In genomic region chr12:32168751-32169150, GRCm38 (mm10) we compare ENCODE assay signal across 15 mouse cellular contexts. TPM values are rescaled to one million over a fixed set of nuclear protein-coding genes. Genes with fewer than 3 reads are reported as not detected.
A peak's percentile ranks its signal among the peaks of the same experiment; 100 is the strongest.
DNase-seq lines count a peak whose midpoint lies in the region; ATAC-seq lines count a peak whose summit lies in the region.
"Had no signal": no experiment of that assay in that cellular context is flagged by ENCODE, and none has a peak within 500 bp of the region (broad histone marks: within the 10 kb centered on the region; RNA-seq: fewer than 3 reads in every experiment).

No protein-coding gene starts in this region.

- DNase-seq in heart, postnatal 4 days = no peak
- peak; percentile 64 to 65 for DNase-seq in thymus, postnatal 10 days (ENCODE audit: low spot score in 2 of 2)
- no peak for DNase-seq in left cerebral cortex, postnatal 25 days (ENCODE audit: low spot score in 2 of 2)
- DNase-seq in urinary bladder, postnatal 14 days (ENCODE audit: low spot score) = no peak
- DNase-seq in cerebellum, adult 18-20 months = no peak
- DNase-seq: cerebellum, adult 9-11 months; heart, adult 2 months; layer of hippocampus, adult 9-11 months; lung, embryonic 14.5 days had no signal

- no peak overlapping the region for H3K9ac ChIP-seq in heart, embryonic 16.5 days (ENCODE audit: low read length)
- H3K9ac ChIP-seq: limb, embryonic 13.5 days; lung, embryonic 14.5 days had no signal

- no peak overlapping the region for H3K4me2 ChIP-seq in heart, embryonic 16.5 days (ENCODE audit: low read depth, low read length)
- H3K4me2 ChIP-seq: limb, embryonic 13.5 days; lung, embryonic 14.5 days had no signal

- H3K4me1 ChIP-seq in heart, embryonic 16.5 days (ENCODE audit: control insufficient read depth, insufficient read depth, low read length) = no peaks in the 10 kb centered on the region

- peak; percentile 69; the same call in 1 of the 2 replicates for ATAC-seq in heart, embryonic 16.5 days (replicated peaks; ENCODE audit: extremely low read depth, insufficient read depth, low FRiP score)
- peak; percentile 82 for ATAC-seq in activated CD4-positive, CD25-positive, alpha-beta regulatory T cell, adult 4 months
- ATAC-seq in monocyte, adult 5-6 weeks (replicated peaks; ENCODE audit: insufficient number of reproducible peaks, low FRiP score, low TSS enrichment, poor library complexity, severe bottlenecking) = peak; percentile 77

- no peaks in the 10 kb centered on the region for H3K9me3 ChIP-seq in heart, embryonic 16.5 days (replicated peaks; ENCODE audit: control insufficient read depth, low read length)
- H3K9me3 ChIP-seq: limb, embryonic 13.5 days had no signal

- H3K4me3 ChIP-seq in heart, embryonic 16.5 days (ENCODE audit: low read length) = no peak overlapping the region
- H3K4me3 ChIP-seq: heart, adult 2 months; limb, embryonic 13.5 days had no signal

- 30% methylated on average over 3 of the region's 3 CpGs for WGBS in heart, embryonic 16.5 days

- H3K27me3 ChIP-seq in heart, embryonic 16.5 days (ENCODE audit: control insufficient read depth, insufficient read depth, low read length) = no peaks in the 10 kb centered on the region

- intact Hi-C loops in left cerebral cortex, postnatal 25 days (cut with DNase I) = no loop called here

- no peaks in the 10 kb centered on the region for H3K36me3 ChIP-seq in heart, embryonic 16.5 days (ENCODE audit: control insufficient read depth, insufficient read depth)
- H3K36me3 ChIP-seq: limb, embryonic 13.5 days had no signal

- H3K27ac ChIP-seq in heart, embryonic 16.5 days (ENCODE audit: low read length) = no peak overlapping the region
- H3K27ac ChIP-seq: heart, adult 2 months; kidney, postnatal 0 days; limb, embryonic 13.5 days had no signal

RNA-seq across cellular contexts. Expression of gene Pik3cg, which starts 39.7 kb away (rescaled TPM):
- 2.1 and 2.5 TPM in 2 replicates for polyA plus RNA-seq in heart, embryonic 16.5 days (2015; fragmentation: Nextera tagmentation; extraction: Ambion mirVana)
- total RNA-seq in heart, postnatal 4 days (2021) = 1 to 10 TPM; 1.9 to 2.2 TPM
- 10 to 100 TPM; 23.1 to 24.1 TPM for polyA plus RNA-seq in activated CD4-positive, CD25-positive, alpha-beta regulatory T cell, adult 4 months (2017; shearing (Covaris generic))
- 43.6 to 67.8 TPM (median 52.4 TPM) in 3 replicates for total RNA-seq in monocyte, adult 5-6 weeks (2017)
- total RNA-seq in left cerebral cortex, postnatal 25 days (2021) = 1 to 10 TPM; 3.7 to 4.6 TPM
- polyA plus RNA-seq: C2C12 had no signal

Comparison
In these comparisons a context has a peak if more than half of its experiments do, and no peak if none do; other contexts are left out.
1. DNase-seq: peak in thymus, postnatal 10 days (2 of 2); none in heart, postnatal 4 days (single experiment), left cerebral cortex, postnatal 25 days (0 of 2), urinary bladder, postnatal 14 days (single experiment) and cerebellum, adult 18-20 months (0 of 2).
2. Peak in every context shown above with its lines, with median percentiles within 50 percentile points of each other: ATAC-seq.